Mouse (Mus musculus) layer of hippocampus, adult 9-11 months (tissue): ENCODE results near the gene Ercc4.
"Not testable (repeated sequence)": the region's sequence is repeated elsewhere in the genome, so short reads cannot be mapped to it uniquely, and the experiment has no call there.

Experiments
- DNase-seq: peaks from one replicate; pipeline ENCODE4 v3.0.0; 2022

Gene Ercc4

DNA sequence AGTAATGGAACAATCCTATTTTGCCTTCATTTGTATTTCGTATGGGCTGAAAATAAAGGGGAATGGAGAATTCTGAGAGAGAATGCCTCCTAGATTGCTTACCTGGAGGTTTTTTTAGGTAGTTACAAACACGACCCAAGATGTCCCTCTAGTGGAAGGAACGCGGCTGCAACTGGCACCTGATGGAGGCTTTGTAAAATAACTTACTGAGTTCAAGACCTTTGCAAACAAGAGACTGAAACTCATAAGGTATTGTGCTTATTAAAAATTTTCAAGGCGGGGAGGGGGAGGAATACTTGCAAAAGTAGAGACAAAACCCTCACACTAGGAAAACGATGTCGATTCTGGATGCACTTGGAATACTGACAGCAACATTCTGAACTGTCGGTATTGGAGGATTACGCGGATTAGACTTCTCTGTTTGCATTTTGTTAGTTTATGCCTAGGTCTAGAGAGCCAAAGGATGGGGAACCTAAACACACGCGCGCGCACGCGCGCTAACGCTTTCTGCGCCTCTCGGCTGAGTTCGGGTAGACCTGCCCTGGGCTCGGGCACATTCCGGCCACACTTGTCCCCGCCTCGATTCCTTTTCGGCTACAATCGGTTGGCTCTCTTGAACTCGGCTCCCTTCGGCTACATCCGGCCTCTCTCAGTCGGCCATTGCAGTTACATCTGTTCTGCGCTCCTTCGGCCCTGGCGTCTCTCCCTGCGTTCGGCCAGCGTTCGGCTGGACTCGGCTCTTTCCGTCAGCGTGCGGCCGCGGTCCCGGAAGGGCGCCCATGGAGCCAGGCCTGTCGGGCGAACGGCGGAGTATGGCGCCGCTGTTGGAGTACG lies at the start of gene Ercc4:
Gene Ercc4, plus strand, starts transcription at position 529 of the 834 bp plus-strand sequence.
- peak; percentile 97 for DNase-seq

DNA sequence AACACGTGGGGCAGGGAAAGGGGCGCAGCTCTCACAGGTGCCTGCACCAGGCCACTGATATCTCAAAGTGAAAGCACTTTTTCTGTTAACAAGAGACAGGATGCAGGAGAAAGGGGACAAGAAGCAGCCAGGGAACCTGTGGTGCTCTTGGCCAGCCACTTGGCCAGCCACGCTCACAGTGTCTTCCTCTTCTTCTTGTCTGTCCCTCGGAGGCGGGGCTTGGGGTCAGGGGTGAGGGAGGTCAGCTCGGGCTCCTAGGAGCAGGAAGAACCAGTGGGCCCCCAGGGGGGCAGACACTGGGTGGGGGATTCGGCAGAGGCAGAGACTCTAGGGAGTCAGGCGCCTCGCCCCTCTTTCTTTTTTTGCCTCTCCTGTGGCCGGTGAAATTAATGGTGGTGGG lies 48.4 kb upstream of the Ercc4 start:
- DNase-seq, result no peak

DNA sequence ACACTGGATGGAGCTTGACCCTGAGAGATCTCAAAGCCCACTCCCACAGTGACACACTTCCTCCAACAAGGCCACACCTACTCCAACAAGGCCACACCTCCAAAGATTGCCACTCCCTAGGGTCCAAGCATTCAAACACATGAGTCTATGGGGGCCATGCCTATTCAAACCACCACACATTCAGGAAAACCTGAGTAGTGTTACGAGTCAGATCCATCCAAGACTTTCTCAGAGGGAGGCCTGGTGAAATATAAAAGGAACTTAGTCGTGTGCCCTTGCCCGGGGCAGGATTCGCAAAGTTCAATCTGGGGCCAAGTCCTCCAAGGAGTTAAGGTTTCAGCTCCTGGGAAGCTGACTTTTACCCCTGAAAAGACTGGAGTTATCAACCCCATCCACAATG lies 35.3 kb upstream of the Ercc4 start:
- no peak for DNase-seq

DNA sequence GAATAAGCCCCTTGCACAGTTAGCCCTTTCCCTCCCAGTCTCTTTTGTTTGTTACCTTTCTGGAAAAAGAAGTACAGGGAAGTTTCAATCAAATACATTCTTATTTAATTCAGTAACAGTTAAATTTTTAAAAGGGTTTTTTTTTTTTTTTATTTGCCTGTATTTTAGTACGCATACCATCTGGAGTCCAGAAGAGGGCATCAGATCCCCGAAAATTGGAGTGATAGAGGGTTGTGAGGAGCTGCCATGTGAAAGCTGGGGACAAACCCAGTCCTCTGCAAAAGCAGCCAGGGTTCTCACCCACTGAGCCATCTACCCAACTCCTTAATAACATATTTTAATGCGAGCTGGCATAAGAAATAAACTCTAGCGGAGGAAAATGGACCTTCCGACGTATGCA lies 29.3 kb upstream of the Ercc4 start:
- DNase-seq, result no peak

DNA sequence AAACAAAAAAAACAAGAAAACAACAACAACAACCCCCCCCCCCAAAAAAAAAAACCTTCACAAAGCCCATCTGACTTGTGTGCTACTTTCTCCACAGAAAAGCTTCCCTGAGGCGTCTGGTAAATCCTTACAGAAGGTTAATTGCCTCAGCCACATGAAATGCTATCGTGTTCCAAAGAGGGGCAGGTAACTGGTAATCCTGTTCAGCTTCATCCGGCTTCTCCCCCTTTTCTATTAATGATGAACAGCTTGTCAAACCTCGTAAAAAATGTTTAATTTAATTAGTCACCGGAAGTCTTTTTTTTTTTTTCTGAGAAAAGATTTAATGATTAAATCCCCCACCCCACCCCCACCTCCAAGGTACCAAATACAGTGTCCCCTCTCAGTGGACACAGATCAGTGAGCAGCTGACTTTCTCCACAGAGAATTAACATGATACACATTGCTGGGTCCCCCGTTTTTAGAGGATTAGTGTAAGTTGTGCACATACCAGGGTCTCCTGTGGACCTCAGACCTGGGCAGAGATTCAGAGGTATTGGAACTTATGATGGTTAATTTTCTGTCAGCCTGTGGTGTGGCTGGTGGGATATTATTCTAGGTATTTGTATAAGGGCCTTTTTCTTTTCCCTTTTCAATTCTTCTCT lies 26.2 kb upstream of the Ercc4 start:
- DNase-seq, result no peak

DNA sequence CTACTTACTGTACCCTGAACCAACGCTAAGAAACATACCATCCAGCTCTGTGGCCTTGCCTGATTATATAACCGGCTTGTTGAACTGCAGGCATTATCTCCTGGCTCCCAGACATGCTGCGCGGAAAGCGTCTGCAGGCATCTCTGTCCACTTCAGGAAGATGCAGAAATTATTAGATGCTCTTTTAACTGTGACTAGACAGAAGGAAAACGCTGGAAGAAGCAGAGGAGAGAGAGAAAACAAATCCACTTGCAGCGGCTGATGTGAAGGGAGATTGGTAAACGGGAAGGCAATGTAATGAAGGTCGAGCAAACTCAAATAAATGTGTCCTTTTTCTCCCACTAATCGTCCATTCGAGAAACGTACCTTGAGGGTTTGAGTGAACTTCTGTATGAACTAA lies 1.1 kb upstream of the Ercc4 start:
- DNase-seq, result no peak

DNA sequence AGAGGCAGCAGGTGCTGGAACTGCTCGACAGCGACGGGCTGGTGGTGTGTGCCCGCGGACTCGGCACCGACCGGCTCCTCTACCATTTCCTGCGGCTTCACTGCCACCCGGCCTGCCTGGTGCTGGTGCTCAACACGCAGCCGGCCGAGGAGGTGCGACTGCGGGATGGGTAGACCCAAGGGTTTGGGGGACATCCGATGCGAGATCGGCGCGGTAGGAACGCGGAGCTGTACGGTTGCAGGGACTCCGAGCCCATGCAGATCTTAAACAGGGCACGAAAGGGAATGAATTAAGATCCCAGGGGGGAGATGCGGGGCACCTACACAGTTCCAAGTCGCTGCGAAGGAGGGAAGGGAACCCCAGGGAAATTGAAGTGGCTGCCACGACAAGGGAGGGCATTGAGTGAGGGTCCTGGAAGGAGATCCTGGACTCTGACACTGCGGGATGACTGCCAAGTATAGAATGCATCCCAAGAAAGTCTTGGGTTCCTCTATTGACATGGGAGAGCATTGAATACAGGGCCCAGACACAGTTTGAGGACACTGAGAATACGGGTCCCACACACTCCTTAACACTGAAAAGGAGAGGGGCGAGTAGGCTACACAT lies 609 bp downstream of the Ercc4 start:
- DNase-seq, result no peak

DNA sequence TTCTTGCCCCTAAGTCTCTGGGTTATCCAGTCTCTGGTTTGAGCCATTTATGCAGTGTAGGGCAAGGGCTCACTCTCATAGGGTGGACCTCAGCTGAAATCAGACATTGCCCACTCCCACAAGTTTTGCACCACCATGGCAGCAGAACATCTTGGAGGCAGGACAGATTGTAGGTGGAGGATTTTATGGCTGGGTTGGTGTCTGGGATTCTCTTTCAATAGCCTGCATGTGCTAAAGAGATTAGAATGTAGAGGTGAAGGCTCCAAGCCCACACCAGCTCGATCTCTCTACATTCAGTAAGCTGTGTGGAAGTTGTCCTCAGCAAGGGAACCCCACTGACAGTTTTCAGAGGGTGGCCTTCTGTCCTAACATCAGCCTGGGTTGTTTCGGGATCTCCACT lies 5.3 kb downstream of the Ercc4 start:
- no peak for DNase-seq

DNA sequence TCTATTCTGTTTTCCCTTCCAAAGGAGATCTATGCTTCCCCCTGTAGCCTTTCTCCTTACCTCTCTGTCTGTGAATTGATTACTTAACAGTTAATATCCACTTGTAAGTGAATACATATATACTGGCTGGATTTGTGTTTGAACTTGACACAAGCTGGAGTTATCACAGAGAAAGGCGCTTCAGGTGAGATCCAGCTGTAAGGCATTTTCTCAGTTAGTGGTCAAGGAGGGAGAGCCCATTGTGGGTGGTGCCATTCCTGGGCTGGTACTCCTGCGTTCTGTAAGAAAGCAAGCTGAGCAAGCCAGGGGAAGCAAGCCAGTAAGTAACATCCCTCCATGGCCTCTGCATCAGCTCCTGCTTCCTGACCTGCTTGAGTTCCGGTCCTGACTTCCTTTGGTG lies 6.0 kb downstream of the Ercc4 start:
- not testable (repeated sequence) for DNase-seq

DNA sequence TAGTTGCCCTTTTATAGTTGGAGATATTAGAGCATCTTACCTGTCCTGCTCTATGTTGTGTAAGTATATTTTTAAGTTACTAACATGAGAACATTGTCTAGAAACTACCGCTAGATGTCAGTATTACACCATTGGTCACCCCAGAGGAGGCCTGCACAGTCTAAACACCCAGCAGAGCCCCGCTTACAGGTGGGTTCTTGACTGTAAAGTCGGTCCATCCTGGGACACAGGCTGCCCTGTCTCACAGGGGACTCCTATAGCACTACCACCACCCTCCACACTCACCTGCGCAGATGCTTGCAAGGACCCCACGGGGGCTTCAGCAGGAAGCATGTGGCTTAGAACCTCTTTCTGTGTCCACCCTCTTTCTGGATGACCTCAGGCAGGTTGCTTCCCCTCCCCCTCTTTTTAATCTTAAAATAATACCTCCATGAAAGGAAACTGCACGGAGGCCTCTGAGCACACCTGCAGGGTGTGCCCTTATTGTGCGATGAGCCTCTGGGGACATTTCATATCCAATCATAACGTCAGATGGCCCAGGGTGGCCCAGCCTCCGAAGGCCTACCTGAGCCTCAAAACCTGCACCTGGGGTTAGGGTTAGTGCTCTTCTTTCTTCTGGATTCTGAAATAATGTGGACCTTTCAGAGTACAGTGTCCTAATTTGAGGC lies 7.9 kb downstream of the Ercc4 start:
- peak; percentile 33 for DNase-seq

DNA sequence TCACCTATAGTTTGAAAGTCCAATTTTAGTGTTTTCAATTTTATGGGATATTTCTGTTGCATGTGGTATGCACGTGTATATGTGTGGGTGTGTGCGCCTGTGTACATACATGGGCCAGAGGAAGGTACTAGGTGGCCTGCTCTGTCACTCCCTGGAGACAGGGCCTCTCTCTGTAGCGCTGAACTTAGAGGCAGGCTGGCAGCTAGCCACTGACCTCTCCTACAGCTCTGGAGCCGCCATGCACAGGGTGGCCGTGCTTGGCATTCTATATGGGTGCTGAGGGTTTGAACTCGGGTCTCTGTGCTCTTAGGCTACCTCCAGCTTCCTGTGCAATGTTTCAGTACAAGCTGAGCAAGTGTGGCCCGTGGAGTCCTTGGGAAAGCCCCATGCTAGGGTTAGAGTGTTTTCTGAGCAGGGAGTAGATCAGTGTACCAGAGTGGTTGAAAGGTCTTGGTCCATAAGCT lies 8.5 kb downstream of the Ercc4 start:
- DNase-seq, result no peak

DNA sequence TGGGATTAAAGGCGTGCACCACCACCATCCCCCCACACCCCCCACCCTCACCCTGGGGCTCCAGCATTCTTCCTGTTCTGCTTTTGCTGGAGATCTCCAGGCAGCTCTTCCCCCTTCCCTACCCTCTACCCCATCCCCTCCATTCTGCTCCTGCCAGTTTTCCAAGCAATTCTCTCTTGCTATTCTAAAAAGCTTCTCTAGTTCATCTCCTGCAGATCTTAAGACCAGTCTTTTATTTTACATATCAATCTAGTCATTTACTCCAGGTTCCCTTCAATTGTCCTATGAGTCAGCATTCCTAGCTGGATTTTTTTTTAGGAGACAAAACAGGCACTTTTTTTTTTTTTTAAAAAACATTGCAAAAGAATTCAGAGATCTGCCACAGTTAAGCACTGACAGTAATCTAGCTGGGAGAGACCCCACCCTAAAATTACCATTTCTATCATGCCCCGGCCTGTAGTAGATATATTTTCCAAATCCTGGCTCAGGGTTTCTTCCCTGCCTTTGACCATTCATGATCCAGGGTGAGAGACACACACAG lies 9.3 kb downstream of the Ercc4 start:
- no peak for DNase-seq

DNA sequence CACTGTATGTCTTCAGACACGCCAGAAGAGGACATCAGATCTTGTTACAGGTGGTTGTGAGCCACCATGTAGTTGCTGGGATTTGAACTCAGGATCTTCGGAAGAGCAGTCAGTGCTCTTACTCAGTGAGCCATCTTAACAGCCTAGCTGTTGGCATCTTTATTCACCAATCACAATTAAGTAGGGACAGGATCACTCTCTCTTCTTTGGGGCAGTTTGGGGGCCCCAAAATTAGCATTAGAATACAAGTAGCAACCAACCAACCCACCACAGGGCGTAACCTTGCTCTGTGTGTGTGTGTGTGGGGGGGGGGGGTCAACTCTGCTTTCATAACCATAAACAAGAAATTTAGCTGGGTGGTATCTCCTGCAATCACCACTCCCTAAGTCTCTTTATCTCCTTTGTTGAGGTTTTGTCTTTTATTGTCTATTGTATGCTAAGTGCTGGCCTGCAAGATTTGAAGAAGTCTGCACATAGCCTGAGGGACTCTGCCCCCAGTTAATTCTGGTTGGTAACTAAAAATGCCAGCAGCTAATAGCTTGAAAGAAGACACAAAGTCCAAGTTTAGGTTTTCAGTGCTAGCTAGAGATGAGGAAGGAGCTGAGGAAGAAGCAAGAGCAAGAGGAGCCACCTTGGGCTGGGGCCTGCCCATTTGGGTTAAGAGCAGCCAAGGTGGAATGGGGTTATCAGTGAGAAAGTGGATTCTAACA lies 10.3 kb downstream of the Ercc4 start:
- DNase-seq, result no peak

DNA sequence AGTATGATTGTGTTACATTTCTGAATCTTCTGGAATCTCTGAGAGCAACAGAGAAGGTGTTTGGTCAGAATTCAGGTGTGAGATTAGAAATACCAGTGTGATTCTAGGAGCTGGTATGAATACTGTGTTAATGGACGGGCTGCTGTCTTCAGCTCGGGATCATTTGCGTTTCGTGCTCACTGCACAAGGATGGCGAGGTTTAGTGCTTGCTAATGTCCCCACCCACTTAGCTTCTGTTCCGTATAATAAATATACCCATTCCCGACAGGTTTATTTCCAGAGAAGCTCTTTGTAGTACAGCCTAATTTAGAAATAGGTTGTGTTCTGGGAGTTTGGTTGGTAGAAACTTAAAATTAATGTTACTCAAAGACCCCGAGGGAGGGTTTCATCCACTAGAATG lies 15.9 kb downstream of the Ercc4 start:
- no peak for DNase-seq

DNA sequence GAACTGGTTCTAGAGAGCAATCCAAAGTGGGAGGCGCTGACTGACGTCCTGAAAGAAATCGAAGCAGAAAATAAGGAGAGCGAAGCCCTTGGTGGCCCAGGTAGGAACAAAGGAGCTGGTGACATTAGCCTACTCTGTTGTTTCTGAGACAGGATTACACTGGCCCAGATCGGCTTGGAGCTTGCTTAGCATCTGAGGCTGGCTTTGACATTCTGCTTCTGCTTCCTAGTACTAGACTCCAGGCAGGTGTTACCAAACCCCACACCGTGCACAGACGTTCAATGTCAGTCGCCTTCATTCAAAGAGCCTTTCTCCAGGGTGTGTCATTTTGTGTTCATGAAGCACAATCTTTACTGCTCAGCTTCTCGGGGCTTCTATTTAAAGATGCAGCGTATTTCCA lies 18.1 kb downstream of the Ercc4 start:
- DNase-seq, result no peak

DNA sequence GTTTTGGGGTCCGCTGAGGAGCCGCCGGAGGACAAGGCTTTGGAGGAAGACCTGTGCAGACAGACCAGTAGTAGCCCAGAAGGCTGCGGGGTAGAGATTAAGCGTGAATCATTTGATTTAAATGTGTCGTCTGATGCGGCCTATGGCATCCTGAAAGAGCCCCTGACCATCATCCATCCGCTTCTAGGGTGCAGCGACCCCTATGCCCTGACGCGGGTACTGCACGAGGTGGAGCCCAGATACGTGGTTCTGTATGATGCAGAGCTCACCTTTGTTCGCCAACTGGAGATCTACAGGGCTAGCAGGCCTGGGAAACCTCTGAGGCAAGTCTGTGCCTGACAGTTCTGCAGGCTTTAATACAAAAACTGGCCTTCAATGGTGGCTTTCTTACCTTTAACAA lies 20.9 kb downstream of the Ercc4 start:
- DNase-seq, result no peak

DNA sequence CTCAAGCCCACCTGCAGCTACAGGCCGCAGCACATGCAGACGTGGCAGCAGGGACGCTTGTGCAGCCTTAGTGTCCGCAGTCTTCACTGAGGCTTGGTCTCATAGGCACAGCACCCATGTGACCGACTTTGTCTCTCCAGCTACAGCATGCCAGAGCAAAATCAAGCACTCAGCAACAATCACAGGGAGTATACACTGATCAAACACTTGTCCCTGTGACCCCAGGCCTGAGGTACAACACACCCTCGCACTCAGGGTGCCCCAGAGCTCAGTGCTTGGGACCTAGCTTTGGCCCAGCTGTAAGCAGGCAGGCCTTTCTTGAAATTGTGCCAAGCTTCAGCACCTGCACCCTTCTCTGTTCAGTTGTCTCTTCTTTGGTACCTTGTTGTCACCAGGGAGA lies 31.7 kb downstream of the Ercc4 start:
- no peak for DNase-seq

DNA sequence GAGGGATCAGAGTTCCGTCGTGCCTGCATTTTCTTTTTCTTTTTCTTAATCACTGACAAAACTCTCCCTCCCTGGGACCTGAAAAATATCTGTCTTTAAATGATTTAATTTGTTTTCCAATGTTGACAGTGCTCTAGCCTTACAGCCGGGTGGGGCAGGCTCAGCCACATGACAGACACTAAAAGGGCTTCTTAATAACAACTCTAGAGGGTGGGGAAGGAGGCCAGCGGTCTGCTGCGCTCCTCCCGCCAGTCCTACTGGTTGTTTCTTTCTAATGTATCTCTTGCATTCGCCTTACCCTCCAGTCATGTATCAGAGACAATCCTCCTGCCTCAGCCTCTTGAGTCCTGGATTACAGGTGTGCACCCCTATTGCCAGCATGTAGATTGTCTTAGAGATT lies 34.4 kb downstream of the Ercc4 start:
- DNase-seq, result no peak

DNA sequence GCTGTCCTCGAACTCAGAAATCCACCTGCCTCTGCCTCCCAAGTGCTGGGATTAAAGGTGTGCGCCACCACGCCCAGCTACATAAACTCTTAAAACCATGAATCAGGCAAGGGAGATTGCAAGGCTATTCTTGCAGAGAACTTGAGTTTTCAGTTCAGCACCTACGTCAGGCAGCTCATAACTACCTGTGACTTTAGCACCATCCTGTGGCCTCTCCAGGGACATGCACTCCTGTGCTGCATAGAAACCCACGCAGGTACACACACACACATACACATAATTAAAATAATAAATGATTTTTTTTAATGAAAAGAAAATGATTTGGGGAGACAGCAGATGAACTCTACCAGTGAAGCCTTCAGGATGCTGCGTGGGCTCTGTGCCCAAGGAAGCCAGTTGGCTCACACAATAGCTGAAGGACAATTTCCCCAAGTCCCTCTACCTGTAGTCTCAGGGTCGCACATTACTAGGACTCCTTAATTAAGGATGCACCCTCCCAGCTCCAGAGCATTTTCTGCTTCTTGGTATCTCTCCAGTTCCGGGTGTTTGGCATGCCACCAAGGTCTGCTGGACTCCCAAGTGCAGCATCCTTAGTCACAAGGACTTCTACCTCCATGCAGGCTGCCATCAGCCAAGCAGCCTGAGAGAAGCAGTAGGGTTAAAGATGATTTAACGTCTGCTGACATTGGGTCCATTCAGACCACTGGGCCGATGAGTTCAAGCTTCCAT lies 35.4 kb downstream of the Ercc4 start:
- no peak for DNase-seq

DNA sequence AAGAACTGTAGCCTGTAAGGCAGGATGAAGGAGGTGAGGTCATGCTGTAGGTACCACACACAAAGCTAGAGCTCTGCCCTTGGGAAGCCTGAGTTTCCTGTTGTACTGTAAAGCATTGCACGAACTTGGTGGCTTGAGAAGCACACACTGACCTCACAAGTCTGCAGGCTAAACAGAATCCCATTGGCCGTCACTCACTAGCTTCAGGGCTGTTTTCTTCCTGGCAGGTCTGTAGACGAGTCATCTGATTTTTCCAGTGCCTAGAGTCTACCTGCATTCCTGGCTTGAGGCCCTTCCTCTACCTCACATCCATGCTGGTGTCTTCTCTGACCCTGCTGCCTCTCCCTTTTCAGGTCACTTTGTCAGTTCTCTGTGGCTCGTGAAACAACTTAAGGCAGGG lies 36.7 kb downstream of the Ercc4 start:
- no peak for DNase-seq

DNA sequence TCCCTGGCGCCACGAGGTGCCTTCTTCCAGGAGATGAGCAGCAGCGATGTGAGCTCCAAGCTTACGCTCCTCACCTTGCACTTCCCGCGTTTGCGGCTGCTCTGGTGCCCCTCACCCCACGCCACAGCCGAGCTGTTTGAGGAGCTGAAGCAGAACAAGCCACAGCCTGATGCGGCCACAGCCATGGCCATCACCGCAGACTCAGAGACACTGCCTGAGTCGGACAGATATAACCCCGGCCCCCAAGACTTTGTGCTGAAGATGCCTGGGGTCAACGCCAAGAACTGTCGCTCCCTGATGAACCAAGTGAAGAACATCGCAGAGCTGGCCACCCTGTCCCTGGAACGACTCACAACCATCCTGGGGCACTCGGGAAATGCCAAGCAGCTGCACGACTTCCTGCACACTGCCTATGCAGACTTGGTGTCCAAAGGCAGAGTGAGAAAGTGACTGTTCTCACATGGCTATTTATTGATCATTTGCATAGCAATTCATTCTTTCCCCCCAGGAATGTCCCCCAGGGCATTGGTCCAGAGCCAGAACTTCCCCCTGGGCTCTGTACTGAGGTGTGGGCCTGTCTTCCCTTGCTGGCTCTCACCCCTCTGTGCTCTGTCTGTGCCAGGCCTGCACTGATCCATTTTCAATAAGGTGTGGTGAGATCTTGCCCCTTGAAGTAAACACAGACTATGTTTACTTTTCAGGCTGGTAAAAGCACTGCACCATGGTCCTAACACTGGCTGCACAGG lies 38.5 kb downstream of the Ercc4 start:
- DNase-seq, result no peak
